Mouse (Mus musculus) liver, postnatal 0 days (tissue): ENCODE measurements at regions not wholly inside any gene's neighbourhood (a gene's known extent, or its start where the extent isn't known, plus 50 kb on each side); places are given as distances from the start of the nearest gene placed in this dataset.

Experiments
- ATAC-seq: fragments of 200-750 bp; cut with Nextera tagmentation; 2 replicates; pipeline ENCODE4 v1.8.0; 2017; ENCODE audit warnings: mild to moderate bottlenecking, moderate library complexity
- DNase-seq: peaks from one replicate; pipeline ENCODE4 v3.0.0-alpha.2; 2016
- H3K27ac ChIP-seq: fragments of 300-500 bp; sonication (generic); 2 replicates; pipeline ENCODE4 v1.5.1; 2014; ENCODE audit warnings: antibody characterized with exemption, moderate library complexity, mild to moderate bottlenecking, low read depth
- H3K27me3 ChIP-seq: fragments of 300-500 bp; sonication (generic); 2 replicates; pipeline ENCODE4 v1.6.1; 2014; ENCODE audit warnings: low read length, control low read depth, mixed read lengths; ENCODE audit not compliant: insufficient read depth
- H3K36me3 ChIP-seq: fragments of 300-500 bp; sonication (generic); replicated peaks from 2 replicates; pipeline ENCODE4 v1.6.1; 2014; ENCODE audit warnings: mild to moderate bottlenecking, control low read depth, low read length, moderate library complexity, mixed read lengths; ENCODE audit not compliant: insufficient read depth
- H3K4me1 ChIP-seq: fragments of 300-500 bp; sonication (generic); 2 replicates; pipeline ENCODE4 v1.6.1; 2014; ENCODE audit warnings: antibody characterized with exemption, mild to moderate bottlenecking, control low read depth; ENCODE audit not compliant: insufficient read depth
- H3K4me2 ChIP-seq: fragments of 300-500 bp; sonication (generic); 2 replicates; pipeline ENCODE4 v1.6.1; 2014; ENCODE audit warnings: low read depth, mild to moderate bottlenecking, low read length, moderate library complexity, mixed read lengths
- H3K4me3 ChIP-seq: fragments of 300-500 bp; sonication (generic); 2 replicates; pipeline ENCODE4 v1.5.1; 2014; ENCODE audit warnings: low read depth, low read length
- H3K9ac ChIP-seq: fragments of 300-500 bp; sonication (generic); replicated peaks from 2 replicates; pipeline ENCODE4 v1.6.1; 2014; ENCODE audit warnings: mild to moderate bottlenecking, moderate library complexity
- H3K9me3 ChIP-seq: fragments of 300-500 bp; sonication (generic); 2 replicates; pipeline ENCODE4 v1.6.1; 2016; ENCODE audit warnings: mild to moderate bottlenecking, control low read depth, low read length, mixed read lengths
- CTCF ChIP-seq: sonication (generic); IDR thresholded peaks from 2 replicates; pipeline ENCODE4 v1.5.1; 2016; ENCODE audit warnings: antibody characterized with exemption, low read depth
- EP300 ChIP-seq: IDR thresholded peaks from 2 replicates; pipeline ENCODE4 v1.6.1; 2016; ENCODE audit warnings: antibody characterized with exemption, low read depth, mild to moderate bottlenecking
- WGBS: fragments of 180-500 bp; shearing (Covaris S2); extraction: QIAGEN DNeasy Blood & Tissue Kit; methylation state at CpG from one replicate; pipeline ENCODE4 v1.1.7; 2014; ENCODE audit not compliant: insufficient replicate concordance; 5-methylcytosine and 5-hydroxymethylcytosine counted together

DNA sequence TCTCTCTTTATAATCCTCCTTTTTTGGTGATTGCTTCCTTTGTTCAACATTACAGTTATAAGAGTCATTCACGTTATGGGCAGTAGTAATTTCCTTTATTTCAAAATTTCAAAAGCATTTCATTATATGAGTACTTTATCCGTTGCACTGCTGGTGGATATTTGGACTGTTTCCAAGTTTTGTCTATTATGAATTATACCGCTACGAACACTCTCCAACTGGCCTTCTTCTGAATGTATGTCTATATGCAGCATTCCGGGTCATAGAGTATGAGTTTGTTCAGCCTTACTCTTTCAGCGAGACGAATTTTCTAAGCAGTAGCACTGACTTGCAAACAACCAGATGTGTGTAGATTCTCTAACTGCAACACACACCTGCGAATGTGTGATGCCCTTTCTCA lies 57.8 kb downstream of the Dusp6 start:
- H3K4me1 ChIP-seq, result no peaks in the 10 kb centered on the region
- no peak for DNase-seq
- ATAC-seq, result no peak
- no peak overlapping the region for H3K9ac ChIP-seq
- WGBS, result 71% methylated on average over 8 of the region's 8 CpGs
- H3K4me2 ChIP-seq, result no peak overlapping the region
- no peak overlapping the region for H3K27ac ChIP-seq
- no peaks in the 10 kb centered on the region for H3K27me3 ChIP-seq
- no peaks in the 10 kb centered on the region for H3K36me3 ChIP-seq
- no peaks in the 10 kb centered on the region for H3K9me3 ChIP-seq
- no peak for TF ChIP-seq EP300
- TF ChIP-seq CTCF, result no peak
- no peak overlapping the region for H3K4me3 ChIP-seq

DNA sequence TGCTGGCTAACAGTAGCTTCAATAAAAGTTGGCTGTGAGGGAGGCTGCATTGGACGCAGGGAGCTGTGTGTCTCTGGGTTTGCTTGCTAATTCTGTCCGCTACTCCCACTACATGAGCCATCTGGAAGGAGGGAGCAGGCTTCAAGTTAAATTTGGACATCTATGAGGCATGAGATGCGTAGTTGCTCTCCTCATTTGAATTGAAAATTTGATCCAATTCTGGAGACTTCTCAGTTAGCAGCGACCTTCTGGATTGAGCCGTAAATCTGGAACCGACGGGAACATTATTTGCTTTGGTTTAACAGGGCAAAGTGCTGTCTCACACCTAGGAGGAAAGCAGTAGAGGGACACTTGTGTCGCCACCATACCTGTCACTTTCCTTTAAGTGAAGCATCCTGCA lies 60.3 kb downstream of the Dusp6 start:
- H3K9me3 ChIP-seq, result no peaks in the 10 kb centered on the region
- no peak overlapping the region for H3K27ac ChIP-seq
- TF ChIP-seq CTCF (no peak), EP300 (no peak)
- ATAC-seq (no peak), DNase-seq (no peak)
- no peak overlapping the region for H3K4me3 ChIP-seq
- H3K4me2 ChIP-seq, result no peak overlapping the region
- H3K36me3 ChIP-seq, result no peaks in the 10 kb centered on the region
- H3K4me1 ChIP-seq, result no peaks in the 10 kb centered on the region
- H3K9ac ChIP-seq, result no peak overlapping the region
- WGBS, result 72% methylated on average over 8 of the region's 8 CpGs
- no peaks in the 10 kb centered on the region for H3K27me3 ChIP-seq

DNA sequence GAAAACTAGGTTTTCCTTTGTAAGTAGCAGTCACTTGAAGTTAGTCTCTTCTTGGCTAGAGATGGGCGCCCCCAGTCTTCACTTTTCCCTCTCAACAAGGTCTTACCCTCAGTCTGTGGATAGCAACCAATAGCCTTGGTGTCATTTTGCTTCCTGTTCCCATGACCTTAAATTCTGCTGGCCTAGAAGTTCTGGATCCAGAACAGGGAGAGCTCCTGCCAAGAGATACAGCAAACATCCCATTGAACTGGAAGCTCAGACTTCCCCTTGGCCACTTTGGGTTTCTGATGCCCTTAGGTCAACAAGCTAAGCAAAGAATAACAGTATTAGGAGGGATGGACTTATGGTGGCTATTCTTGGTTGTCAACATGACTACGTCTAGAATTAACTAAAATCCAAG lies 64.5 kb downstream of the Dusp6 start:
- TF ChIP-seq CTCF, result no peak
- 72% methylated on average over 2 of the region's 2 CpGs for WGBS
- Histone ChIP-seq H3K36me3 (no peaks in the 10 kb centered on the region), H3K4me3 (no peak overlapping the region), H3K27ac (no peak overlapping the region), H3K9me3 (no peaks in the 10 kb centered on the region), H3K9ac (no peak overlapping the region), H3K4me1 (no peaks in the 10 kb centered on the region), H3K27me3 (no peaks in the 10 kb centered on the region), H3K4me2 (no peak overlapping the region)
- no peak for ATAC-seq
- DNase-seq, result no peak

DNA sequence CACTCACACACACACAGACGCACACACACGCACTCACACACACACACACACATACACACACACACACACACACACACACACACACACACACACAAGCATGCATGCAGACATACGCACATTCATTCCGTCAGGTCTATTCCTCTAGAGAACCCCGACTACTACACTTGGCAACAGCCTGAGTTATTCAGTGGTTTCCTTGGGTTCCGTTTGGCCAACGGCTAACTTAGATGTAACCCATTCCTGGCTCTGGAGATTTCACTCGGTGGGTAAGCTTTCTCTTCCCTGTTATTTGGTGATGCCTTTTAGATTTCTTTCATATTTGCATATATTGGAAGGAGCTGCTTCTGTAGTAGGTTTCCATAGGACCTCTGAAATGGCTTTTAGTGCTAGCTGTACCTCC lies 65.5 kb downstream of the Dusp6 start:
- WGBS, result 85% methylated on average over 8 of the region's 8 CpGs
- no peak overlapping the region for H3K4me2 ChIP-seq
- H3K27ac ChIP-seq, result no peak overlapping the region
- H3K9ac ChIP-seq, result no peak overlapping the region
- TF ChIP-seq EP300 (no peak), CTCF (no peak)
- no peaks in the 10 kb centered on the region for H3K4me1 ChIP-seq
- H3K27me3 ChIP-seq, result no peaks in the 10 kb centered on the region
- ATAC-seq (no peak), DNase-seq (no peak)
- H3K9me3 ChIP-seq, result no peaks in the 10 kb centered on the region
- no peaks in the 10 kb centered on the region for H3K36me3 ChIP-seq
- H3K4me3 ChIP-seq, result no peak overlapping the region

DNA sequence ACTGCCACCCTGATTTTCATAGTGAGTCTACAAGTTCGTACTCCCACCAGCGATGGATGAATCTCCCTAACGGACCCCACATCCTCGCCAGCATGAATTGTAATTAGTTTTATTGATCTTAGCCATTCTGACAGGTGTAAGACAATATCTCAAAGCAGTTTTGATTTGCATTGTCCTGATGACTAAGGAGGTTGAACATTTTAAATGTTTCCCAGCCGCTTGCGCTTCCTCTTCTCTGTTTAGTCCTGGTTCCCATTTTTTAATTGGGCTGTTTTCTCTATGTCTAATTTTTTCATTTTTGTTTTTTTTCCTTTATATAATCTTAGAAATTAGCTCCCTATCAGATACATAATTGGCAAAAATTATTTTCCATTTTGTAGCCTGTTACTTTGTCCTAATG lies 66.4 kb downstream of the Dusp6 start:
- Histone ChIP-seq H3K9me3 (no peaks in the 10 kb centered on the region), H3K27me3 (no peaks in the 10 kb centered on the region), H3K27ac (no peak overlapping the region), H3K4me3 (no peak overlapping the region), H3K9ac (no peak overlapping the region), H3K36me3 (no peaks in the 10 kb centered on the region), H3K4me2 (no peak overlapping the region), H3K4me1 (no peaks in the 10 kb centered on the region)
- DNase-seq (no peak), ATAC-seq (no peak)
- TF ChIP-seq CTCF (no peak), EP300 (no peak)
- WGBS, result 80% methylated on average over 6 of the region's 6 CpGs

DNA sequence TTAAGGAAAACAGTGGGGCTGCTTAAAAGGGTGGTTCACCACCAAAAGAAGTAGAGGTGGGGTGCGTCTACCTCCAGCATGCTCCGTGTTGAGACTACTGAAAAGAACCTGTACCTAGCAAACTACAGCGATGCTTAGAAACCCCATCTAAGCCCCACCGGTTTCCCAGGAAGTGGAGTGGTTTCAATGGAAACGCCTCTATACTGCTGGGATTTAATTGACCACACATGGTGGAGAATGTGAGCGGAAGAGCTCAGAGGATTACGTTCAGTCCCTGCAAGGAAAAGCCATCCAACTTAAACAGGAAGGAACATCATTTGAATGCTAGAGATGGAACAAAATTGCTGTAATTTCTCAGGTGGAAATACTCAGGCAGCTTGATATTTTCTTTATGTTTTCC lies 67.5 kb downstream of the Dusp6 start:
- Histone ChIP-seq H3K27me3 (no peaks in the 10 kb centered on the region), H3K36me3 (no peaks in the 10 kb centered on the region), H3K9me3 (no peaks in the 10 kb centered on the region), H3K27ac (no peak overlapping the region), H3K4me3 (no peak overlapping the region), H3K4me1 (no peaks in the 10 kb centered on the region), H3K4me2 (no peak overlapping the region), H3K9ac (no peak overlapping the region)
- 66% methylated on average over 7 of the region's 7 CpGs for WGBS
- no peak for ATAC-seq
- no peak for TF ChIP-seq CTCF
- no peak for DNase-seq

DNA sequence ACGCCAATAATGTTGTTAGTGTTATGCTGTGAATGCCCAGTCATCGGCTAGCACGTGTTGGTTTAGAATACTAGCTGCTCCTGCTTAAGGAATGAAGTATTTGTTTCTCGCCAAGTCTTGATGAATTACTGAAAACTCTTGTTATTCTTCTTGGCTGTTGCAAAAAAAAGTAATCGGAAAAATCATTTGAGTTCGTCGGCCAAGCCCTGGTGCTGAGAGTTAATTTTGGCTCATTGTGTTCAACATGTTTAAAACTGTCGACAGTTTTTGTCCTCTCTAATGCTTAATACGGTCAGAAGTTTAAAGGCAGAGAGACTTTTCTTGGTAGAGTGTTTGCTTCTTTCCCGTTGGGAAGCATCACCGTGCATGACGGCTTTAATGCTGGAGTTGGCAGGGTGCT lies 68.8 kb downstream of the Dusp6 start:
- no peak for ATAC-seq
- H3K9me3 ChIP-seq, result no peaks in the 10 kb centered on the region
- no peaks in the 10 kb centered on the region for H3K36me3 ChIP-seq
- TF ChIP-seq EP300, result no peak
- TF ChIP-seq CTCF, result no peak
- no peak for DNase-seq
- H3K27ac ChIP-seq, result no peak overlapping the region
- WGBS, result 85% methylated on average over 12 of the region's 12 CpGs
- H3K27me3 ChIP-seq, result no peaks in the 10 kb centered on the region
- H3K4me3 ChIP-seq, result no peak overlapping the region
- no peak overlapping the region for H3K4me2 ChIP-seq
- no peaks in the 10 kb centered on the region for H3K4me1 ChIP-seq
- no peak overlapping the region for H3K9ac ChIP-seq
